Mouse (Mus musculus): Measurements from ENCODE around the gene Olfr1341. TPM values are rescaled to one million over a fixed set of nuclear protein-coding genes. Genes with fewer than 3 reads are reported as not detected.

Gene Olfr1341
- polyA plus RNA-seq, 1 experiment from 2014 or later = not detected

- H3K4me2 ChIP-seq = no peak overlapping the region
- H3K27me3 ChIP-seq = peaks cover 14% of the 10 kb centered on the region
- no peaks in the 10 kb centered on the region for H3K36me3 ChIP-seq
- H3K4me1 ChIP-seq = no peaks in the 10 kb centered on the region
- no peak overlapping the region for H3K27ac ChIP-seq
- 10% methylated on average over 16 of the region's 16 CpGs for WGBS
- H3K9me3 ChIP-seq = peaks cover 6% of the 10 kb centered on the region; the same call in 1 of the 2 replicates
- H3K9ac ChIP-seq = no peak overlapping the region
- H3K4me3 ChIP-seq = no peak overlapping the region
- ATAC-seq (ENCODE audit: borderline replicate concordance, extremely low read depth, low FRiP score, low TSS enrichment) = no peak
Measured at GRCm38 (mm10) chr4:118741881-118742280, 38.6 kb downstream of the Olfr1341 start.

GRCm38 (mm10) chr4:118758637-118759036 is 55.3 kb downstream of the Olfr1341 start, which contains the start of gene Olfr1338:
Gene Olfr1338 (minus strand): TSS chr4:118758737.
- Histone ChIP-seq H3K4me2 (no peak within 1 kb of the TSS), H3K27me3 (no peaks in the 10 kb centered on the region), H3K36me3 (no peaks in the 10 kb centered on the region), H3K9me3 (no peaks in the 10 kb centered on the region), H3K4me3 (no peak within 1 kb of the TSS), H3K4me1 (no peaks in the 10 kb centered on the region), H3K9ac (no peak within 1 kb of the TSS), H3K27ac (no peak within 1 kb of the TSS)
- 74% methylated on average over 1 of the region's 1 CpGs for WGBS
- ATAC-seq (ENCODE audit: borderline replicate concordance, extremely low read depth, low FRiP score, low TSS enrichment) = no peak

Other genes starting within 250 kb of the Olfr1341 start
- gene Mpl, start 246.0 kb upstream of the Olfr1341 start, polyA plus RNA-seq (2015; fragmentation: Nextera tagmentation; extraction: Ambion mirVana) = 0.40 and 0.74 TPM in 2 replicates
- gene Tie1, start 213.5 kb upstream of the Olfr1341 start, polyA plus RNA-seq (2015; fragmentation: Nextera tagmentation; extraction: Ambion mirVana) = 85.6 and 86.1 TPM in 2 replicates
- 12.9 and 13.1 TPM in 2 replicates for gene 2610528J11Rik, start 176.5 kb upstream of the Olfr1341 start, polyA plus RNA-seq (2015; fragmentation: Nextera tagmentation; extraction: Ambion mirVana)
- gene Tmem125, start 159.5 kb upstream of the Olfr1341 start, polyA plus RNA-seq (2015; fragmentation: Nextera tagmentation; extraction: Ambion mirVana) = 5.8 and 6.3 TPM in 2 replicates
- 0.55 and 0.64 TPM in 2 replicates for gene Cfap57, start 82.7 kb upstream of the Olfr1341 start, polyA plus RNA-seq (2015; fragmentation: Nextera tagmentation; extraction: Ambion mirVana)
- 123 and 124 TPM in 2 replicates for gene Ebna1bp2, start 82.7 kb upstream of the Olfr1341 start, polyA plus RNA-seq (2015; fragmentation: Nextera tagmentation; extraction: Ambion mirVana)
- gene Olfr62, start 44.6 kb upstream of the Olfr1341 start, polyA plus RNA-seq (2015; fragmentation: Nextera tagmentation; extraction: Ambion mirVana) = not detected in 2 replicates
- gene Olfr1342, start 10.8 kb upstream of the Olfr1341 start, polyA plus RNA-seq (2015; fragmentation: Nextera tagmentation; extraction: Ambion mirVana) = 0.69 and 0.78 TPM in 2 replicates
- gene Olfr1340, start 16.6 kb downstream of the Olfr1341 start, polyA plus RNA-seq (2015; fragmentation: Nextera tagmentation; extraction: Ambion mirVana) = not detected in 2 replicates
- gene Olfr1339, start 28.7 kb downstream of the Olfr1341 start, polyA plus RNA-seq (2015; fragmentation: Nextera tagmentation; extraction: Ambion mirVana) = not detected in 2 replicates
- not detected in 2 replicates for gene Olfr1338, start 55.2 kb downstream of the Olfr1341 start, polyA plus RNA-seq (2015; fragmentation: Nextera tagmentation; extraction: Ambion mirVana)
- not detected in 2 replicates for gene Olfr1337, start 79.1 kb downstream of the Olfr1341 start, polyA plus RNA-seq (2015; fragmentation: Nextera tagmentation; extraction: Ambion mirVana)
- not detected in 2 replicates for gene Olfr1335, start 106.4 kb downstream of the Olfr1341 start, polyA plus RNA-seq (2015; fragmentation: Nextera tagmentation; extraction: Ambion mirVana)
- not detected in 2 replicates for gene Olfr1333, start 132.8 kb downstream of the Olfr1341 start, polyA plus RNA-seq (2015; fragmentation: Nextera tagmentation; extraction: Ambion mirVana)
- not detected in 2 replicates for gene Olfr1331, start 161.1 kb downstream of the Olfr1341 start, polyA plus RNA-seq (2015; fragmentation: Nextera tagmentation; extraction: Ambion mirVana)
- gene Olfr1330, start 185.1 kb downstream of the Olfr1341 start, polyA plus RNA-seq (2015; fragmentation: Nextera tagmentation; extraction: Ambion mirVana) = not detected in 2 replicates
- gene Olfr1329, start 213.9 kb downstream of the Olfr1341 start, polyA plus RNA-seq (2015; fragmentation: Nextera tagmentation; extraction: Ambion mirVana) = not detected in 2 replicates
- not detected in 2 replicates for gene Olfr1328, start 235.1 kb downstream of the Olfr1341 start, polyA plus RNA-seq (2015; fragmentation: Nextera tagmentation; extraction: Ambion mirVana)

All from lung, embryonic 15.5 days (tissue).